Mouse (Mus musculus) inflammation-experienced regulatory T-cells, adult 16 weeks (primary cell): ENCODE data around the gene Tmem109. TPM values are rescaled to one million over a fixed set of nuclear protein-coding genes. Genes with fewer than 3 reads are reported as not detected.

Experiments used
- polyA plus RNA-seq: library from polyadenylated mRNA; unstranded; fragments of 100-300 nt; shearing (Covaris generic); gene quantifications from one replicate; pipeline ENCODE4 v1.2.1, GENCODE M21; 2017

Gene Tmem109
- 60.7 TPM for polyA plus RNA-seq

GRCm38 (mm10) chr19:10881426-10882154 lies at the start of gene Tmem109:
TSS of gene Tmem109 (minus strand) at chr19:10882001.

GRCm38 (mm10) chr19:10920532-10920931 lies 38.7 kb upstream of the Tmem109 start, which contains the start of gene Zp1:
TSS of gene Zp1 (minus strand) at chr19:10920632.

GRCm38 (mm10) chr19:10895016-10895528 lies 13.3 kb upstream of the Tmem109 start, which contains the start of gene Prpf19:
TSS of gene Prpf19 (plus strand) at chr19:10895231.

GRCm38 (mm10) chr19:10869886-10870527 lies 11.8 kb downstream of the Tmem109 start, which contains the start of gene Tmem132a:
TSS of gene Tmem132a (minus strand) at chr19:10869940.

GRCm38 (mm10) chr19:10839010-10839892 lies 42.5 kb downstream of the Tmem109 start, which contains the start of gene Slc15a3:
TSS of gene Slc15a3 (plus strand) at chr19:10839727.

GRCm38 (mm10) chr19:10829436-10830175 lies 52.2 kb downstream of the Tmem109 start, which contains the start of gene Cd6:
TSS of gene Cd6 (minus strand) at chr19:10830058.

Other genes starting within 250 kb of the Tmem109 start
- not detected for gene Vwce, start 247.8 kb downstream of the Tmem109 start, polyA plus RNA-seq
- gene Pga5, start 203.9 kb downstream of the Tmem109 start, polyA plus RNA-seq: not detected
- gene Vps37c, start 193.3 kb downstream of the Tmem109 start, polyA plus RNA-seq: 26.3 TPM
- 569 TPM for gene Cd5, start 143.0 kb downstream of the Tmem109 start, polyA plus RNA-seq
- 778 TPM for gene Cd6, start 51.9 kb downstream of the Tmem109 start, polyA plus RNA-seq
- gene Slc15a3, start 42.3 kb downstream of the Tmem109 start, polyA plus RNA-seq: 1.9 TPM
- gene Tmem132a, start 12.1 kb downstream of the Tmem109 start, polyA plus RNA-seq: 0.46 TPM
- 76.9 TPM for gene Prpf19, start 13.2 kb upstream of the Tmem109 start, polyA plus RNA-seq
- gene Zp1, start 38.6 kb upstream of the Tmem109 start, polyA plus RNA-seq: not detected
- gene Ptgdr2, start 55.2 kb upstream of the Tmem109 start, polyA plus RNA-seq: not detected
- 20.5 TPM for gene Ccdc86, start 67.3 kb upstream of the Tmem109 start, polyA plus RNA-seq
- not detected for gene Ms4a10, start 92.7 kb upstream of the Tmem109 start, polyA plus RNA-seq
- not detected for gene Ms4a15, start 111.2 kb upstream of the Tmem109 start, polyA plus RNA-seq
- gene Ms4a18, start 136.0 kb upstream of the Tmem109 start, polyA plus RNA-seq: not detected
- gene Ms4a8a, start 199.1 kb upstream of the Tmem109 start, polyA plus RNA-seq: 0.24 TPM
- not detected for gene 1700017D01Rik, start 248.9 kb upstream of the Tmem109 start, polyA plus RNA-seq